Mouse (Mus musculus): ENCODE measurements at regions not wholly inside any gene's neighbourhood (a gene's known extent, or its start where the extent isn't known, plus 50 kb on each side); places are given as distances from the start of the nearest gene placed in this dataset.

DNA sequence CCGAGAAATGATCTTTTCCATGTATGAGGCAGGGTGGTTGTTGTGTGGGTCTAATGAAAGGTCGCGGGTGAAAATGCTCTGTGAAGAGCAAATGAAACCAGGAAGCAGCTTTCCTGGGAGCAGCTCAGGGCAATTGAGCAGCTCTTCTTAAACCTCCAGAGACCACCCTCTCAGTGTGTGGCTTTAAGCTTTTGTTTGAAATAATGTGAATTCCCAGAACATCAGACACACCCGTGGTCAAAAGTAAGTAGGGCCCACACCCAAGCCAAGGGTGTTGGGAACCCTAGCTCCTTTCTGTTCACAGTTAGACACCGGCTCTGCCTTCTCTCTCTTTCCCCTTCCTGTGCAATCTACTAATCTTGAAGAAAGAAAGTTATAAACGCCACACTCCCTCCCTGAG lies 450.5 kb downstream of the Bnc2 start:
- Histone ChIP-seq H3K36me3 (ENCODE audit: control insufficient read depth, insufficient read depth, low read length) (no peaks in the 10 kb centered on the region), H3K27ac (ENCODE audit: insufficient read depth, low read length) (no peak overlapping the region), H3K4me1 (ENCODE audit: control insufficient read depth, insufficient read depth, insufficient read length) (no peaks in the 10 kb centered on the region), H3K27me3 (ENCODE audit: control insufficient read depth, insufficient read depth, low read length) (no peaks in the 10 kb centered on the region), H3K4me3 (ENCODE audit: extremely low read depth, insufficient read depth, insufficient read length) (no peak overlapping the region)
- WGBS = 84% methylated on average over 6 of the region's 6 CpGs
- TF ChIP-seq CTCF (IDR thresholded peaks at IDR 0.05; ENCODE audit: extremely low read depth, insufficient read depth, insufficient read length, insufficient replicate concordance) = no peak
- TF ChIP-seq POLR2A (IDR thresholded peaks at IDR 0.05; ENCODE audit: low read depth, low read length) = no peak
- no peak for DNase-seq (ENCODE audit: low read depth in 1 of 2, low spot score in 2 of 2)
